Mouse (Mus musculus): ENCODE measurements around the gene Acsm5.
"Not testable (repeated sequence)": the region's sequence is repeated elsewhere in the genome, so short reads cannot be mapped to it uniquely, and the experiment has no call there.

Acsm5 gene

GRCm38 (mm10) chr7:119550471-119551222 is 31.4 kb downstream of the Acsm5 start:
- no peak for DNase-seq

GRCm38 (mm10) chr7:119554040-119554439 is 34.8 kb downstream of the Acsm5 start, which contains the start of gene Acsm2:
TSS of gene Acsm2 (plus strand) at chr7:119554340.
- no peak for DNase-seq

DNA sequence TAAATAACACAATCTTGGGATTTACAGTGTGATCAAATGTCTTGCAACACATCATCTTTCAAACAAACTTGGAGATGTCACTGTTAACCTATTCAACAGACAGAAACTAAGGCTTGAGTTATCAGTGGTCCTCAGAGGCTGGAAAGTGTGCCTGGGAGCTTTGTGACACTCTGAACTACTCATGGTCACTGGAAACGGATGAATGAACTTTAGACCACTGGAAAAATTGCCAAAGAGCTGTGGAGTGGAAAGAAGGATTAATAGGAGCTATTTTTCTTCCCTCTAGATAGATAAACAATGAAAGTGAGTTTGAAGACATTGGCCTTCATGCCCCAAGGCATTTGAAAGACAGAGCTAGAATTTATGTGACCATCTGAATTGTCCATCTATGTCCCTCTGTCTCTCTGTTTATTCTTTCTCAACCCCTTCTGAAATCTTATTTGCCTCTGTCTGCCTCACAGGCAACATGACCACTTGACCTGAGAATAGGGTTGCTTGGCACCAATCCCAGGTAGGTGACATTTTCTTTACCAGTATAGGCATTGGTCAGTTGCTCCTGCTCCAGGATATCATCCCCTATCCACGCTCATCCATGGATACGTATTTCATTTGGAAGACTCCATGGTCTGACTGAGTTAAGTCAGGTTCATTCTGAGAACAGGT is 40.7 kb downstream of the Acsm5 start:
- DNase-seq = no peak

DNA sequence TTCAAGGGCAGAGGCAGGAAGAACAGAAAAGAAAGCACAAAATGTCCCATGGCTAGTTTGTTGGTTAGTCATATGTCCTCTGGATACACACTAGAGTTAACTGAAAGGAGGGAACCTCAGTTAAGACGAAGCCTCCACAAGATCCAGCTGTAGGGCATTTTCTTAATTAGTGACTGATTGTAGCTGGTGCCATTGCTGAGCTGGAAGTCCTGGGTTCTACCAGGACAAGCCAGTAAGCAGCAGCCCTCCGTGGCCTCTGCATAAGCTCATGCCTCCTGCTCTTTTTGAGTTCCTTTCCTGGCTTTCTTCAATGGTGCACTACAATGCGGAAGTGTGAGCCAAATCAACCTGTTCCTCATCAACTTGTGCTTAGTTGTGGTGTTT is 41.2 kb downstream of the Acsm5 start:
- no peak for DNase-seq

DNA sequence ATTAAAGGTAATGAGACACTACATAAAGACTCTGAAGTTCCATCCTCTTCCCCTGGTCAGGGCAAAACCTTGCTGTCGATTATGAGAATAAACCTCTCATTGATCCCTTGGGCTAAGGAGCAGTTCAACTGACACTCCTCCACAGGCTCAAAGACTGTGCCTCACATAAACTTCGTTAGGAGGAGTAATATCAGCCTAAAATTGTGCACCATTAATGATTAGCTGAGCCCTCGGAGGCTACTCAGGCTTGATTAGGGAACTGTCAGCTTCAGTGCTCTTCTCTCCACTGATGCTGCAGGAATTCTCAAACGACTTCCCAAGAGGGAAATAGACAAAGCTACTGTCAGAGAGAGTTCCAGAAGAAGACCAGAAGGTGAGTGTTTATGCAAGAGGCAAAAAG is 42.2 kb downstream of the Acsm5 start:
- no peak for DNase-seq

DNA sequence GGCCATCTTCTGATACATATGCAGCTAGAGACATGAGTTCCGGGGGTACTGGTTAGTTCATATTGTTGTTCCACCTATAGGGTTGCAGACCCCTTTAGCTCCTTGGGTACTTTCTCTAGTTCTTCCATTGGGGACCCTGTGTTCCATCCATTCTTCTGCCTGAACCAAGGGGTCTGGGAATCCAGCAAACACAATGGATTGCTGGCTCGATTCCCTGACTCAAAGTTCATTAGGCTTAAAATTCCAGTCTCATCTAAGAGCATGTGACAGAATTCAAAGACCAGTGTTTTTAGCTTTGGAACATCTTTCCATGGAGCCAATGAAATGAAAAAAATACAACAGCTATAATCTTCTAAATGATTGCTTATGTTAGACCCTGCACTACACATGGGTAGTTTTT is 43.2 kb downstream of the Acsm5 start:
- DNase-seq = not testable (repeated sequence)

DNA sequence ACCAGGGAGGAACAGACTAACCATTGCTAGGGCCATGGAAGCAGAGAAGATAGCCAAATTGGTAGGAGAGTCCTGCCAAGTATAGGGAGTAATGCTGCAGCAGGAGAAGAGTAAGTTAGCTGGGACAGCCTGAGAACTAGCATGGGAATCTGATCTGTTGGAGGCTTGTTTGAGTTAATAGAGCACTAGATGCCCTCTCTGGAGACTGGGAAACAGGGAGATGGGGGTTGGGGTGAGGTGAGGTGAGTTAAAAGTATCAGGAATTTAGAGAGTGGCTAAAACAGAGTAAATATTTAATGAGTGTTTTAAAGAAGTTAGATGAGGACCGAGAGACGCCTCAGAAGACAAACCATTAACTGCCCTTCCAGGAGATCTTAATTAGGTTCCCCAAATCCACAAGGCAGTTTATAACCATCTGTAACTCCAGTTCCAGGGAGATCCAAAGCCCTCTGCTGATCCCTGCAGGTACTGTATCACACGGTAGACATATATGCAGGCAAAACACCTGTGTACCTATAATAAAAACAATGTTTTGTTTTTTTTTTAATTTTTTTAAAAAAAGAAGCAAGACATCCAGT is 75.4 kb downstream of the Acsm5 start:
- DNase-seq = no peak
